Mouse (Mus musculus): ENCODE measurements around the gene Cnpy4.

The Cnpy4 gene

DNA sequence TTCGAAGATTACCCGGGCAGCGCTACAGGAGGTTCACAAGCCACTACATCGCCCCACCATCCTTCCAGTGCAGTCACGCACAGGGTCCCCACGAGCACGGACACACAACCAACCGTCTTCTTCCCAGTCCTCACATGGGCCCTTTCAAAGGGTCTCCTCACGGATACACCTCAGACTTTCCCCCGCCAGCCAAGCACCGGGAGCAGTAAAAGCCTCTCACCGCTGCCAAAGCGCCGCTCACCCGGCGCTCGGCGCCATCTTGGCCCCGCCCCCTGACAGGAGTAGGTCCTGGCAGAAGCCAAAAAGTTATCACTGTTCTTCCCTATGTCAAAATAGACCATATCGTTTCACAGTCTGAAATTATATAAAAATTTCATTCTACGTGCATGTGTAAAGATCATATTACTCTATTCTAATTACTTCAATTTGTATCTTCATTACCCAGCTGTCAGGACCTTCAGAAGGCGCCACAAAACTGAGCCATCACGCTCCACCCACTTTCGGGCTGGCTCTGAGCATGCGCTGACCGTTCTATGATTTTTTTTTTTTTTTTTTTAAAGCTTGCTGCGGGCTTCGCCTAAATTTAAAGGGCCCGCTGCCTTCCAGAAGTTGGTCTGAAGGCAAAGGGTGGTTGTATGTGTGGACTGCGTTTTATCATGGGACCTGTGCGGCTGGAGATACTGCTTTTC lies at the start of gene Cnpy4, which contains the start of gene Taf6:
Gene Cnpy4 (plus strand): TSS at position 536 of the 689 bp plus-strand sequence.
Gene Taf6 (minus strand): TSS at position 502 of the 689 bp plus-strand sequence.
- peak; percentile 86 for DNase-seq

DNA sequence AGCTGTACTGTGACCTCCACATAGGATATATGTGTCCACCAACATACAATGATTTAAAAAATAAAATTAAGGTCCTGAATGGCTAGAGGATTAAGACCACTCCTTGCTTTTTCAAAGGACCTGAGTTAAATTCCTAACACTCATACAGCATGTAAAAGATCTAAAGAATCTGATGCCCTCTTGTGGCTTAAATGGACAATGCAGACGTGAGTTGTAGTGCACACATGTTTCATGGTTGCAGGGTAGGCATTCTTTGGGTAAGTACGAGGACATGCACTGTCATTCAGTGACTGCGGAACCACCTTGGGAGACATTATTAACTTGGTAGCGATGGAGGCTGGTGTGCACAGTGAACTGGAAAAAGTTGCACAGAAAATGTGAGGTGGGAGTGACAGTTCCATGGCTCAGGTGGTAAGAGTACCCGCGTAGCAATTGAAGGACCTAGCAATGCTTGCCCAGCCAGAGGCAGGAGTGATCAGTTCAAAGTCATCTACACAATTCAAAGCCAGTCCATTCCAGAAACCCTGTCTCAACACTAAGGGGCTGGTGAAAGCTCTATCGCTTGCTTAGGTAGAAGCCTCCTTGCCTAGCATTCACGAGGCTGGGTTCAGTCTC lies 49.2 kb upstream of the Cnpy4 start:
- peak; percentile 43 to 44 for DNase-seq

DNA sequence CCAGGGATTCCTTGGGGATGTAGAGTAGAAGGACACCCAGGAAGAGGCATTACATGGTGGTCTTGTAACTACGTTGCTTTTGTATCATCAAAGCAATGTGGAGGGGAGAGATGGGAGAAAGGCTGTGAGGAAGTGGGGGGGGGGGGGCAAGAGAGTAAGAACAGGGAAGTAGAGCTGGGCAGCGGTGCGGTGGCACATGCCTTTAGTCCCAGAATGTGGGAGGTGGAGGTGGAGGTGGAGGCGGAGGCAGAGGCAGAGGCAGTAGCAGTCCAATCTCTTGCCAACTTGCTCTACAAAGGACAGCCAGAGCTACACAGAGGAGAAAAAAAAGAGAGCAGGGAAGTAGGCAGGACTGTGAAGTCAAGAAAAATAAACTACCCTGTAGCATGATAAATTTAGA lies 48.7 kb upstream of the Cnpy4 start:
- DNase-seq = no peak

DNA sequence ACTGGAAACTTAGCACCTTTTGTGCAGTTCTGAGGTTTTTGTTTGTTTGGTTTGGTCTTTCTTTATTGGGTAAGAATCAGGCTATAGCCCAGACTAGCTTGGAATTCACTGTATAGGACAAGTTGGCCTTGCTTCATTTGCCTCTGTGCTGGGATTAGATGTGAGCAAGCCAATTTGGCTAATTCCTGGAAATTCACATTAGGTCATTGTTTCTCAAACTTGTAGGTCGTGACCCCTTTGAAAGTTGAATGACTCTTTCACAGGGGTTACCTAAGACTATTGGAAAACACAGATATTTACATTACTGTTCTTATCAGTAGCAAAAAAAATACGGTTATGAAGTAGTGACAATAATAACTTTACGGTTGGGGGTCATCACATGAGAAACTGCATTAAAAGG lies 32.9 kb upstream of the Cnpy4 start:
- DNase-seq = no peak

DNA sequence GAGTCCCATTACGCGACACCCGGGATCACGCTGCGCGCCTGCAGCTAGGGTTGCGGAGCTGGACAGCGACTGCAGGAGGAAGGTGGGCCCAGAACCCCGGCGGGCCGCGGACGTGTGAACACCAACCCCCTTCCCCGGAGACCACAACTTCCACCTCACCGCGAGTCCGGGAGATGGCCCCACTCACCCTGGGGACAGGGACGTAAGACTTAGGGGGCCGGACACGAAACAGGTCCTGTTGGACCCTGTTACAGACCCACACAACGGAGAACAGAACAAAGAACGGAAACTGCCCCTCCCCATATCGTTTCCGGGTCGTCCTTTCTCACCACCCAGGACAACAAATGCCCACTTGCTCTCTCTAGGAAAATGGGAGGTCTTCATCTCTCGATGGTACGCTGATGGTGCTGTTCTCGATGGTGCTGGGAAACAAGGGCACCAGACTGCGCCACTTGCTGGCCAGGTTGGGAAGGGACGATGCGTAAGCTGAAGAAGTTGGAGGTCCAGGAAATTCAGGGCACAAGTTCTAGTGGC lies 31.8 kb upstream of the Cnpy4 start, which contains the start of gene Zfp113:
Gene Zfp113 (minus strand): TSS at position 302 of the 534 bp plus-strand sequence.
- DNase-seq = peak; percentile 82 to 87

DNA sequence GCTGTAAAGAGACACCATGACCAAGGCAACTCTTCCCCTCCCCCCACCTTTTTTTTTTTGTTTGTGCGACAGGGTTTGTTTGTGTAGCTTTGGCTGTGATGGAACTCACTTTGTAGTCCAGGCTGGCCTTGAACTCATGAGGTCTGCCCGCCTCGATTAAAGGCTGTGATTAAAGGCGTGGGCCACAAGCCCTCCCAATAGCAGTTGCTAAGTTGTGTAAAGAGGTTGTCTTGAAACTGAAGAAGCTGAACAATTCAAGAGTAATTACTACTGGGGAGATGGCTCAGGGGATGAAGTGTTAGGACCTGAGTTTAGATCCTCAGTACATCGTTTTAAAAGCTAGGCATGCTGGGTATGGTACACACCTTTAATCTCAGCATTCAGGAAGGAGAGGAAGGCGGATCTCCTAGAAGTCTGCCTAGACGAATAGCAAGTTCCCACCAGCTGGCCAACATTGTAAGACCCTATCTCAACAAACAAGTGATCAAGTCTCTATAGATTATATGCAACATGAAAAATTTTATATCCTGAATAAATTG lies 27.0 kb upstream of the Cnpy4 start:
- DNase-seq = no peak

DNA sequence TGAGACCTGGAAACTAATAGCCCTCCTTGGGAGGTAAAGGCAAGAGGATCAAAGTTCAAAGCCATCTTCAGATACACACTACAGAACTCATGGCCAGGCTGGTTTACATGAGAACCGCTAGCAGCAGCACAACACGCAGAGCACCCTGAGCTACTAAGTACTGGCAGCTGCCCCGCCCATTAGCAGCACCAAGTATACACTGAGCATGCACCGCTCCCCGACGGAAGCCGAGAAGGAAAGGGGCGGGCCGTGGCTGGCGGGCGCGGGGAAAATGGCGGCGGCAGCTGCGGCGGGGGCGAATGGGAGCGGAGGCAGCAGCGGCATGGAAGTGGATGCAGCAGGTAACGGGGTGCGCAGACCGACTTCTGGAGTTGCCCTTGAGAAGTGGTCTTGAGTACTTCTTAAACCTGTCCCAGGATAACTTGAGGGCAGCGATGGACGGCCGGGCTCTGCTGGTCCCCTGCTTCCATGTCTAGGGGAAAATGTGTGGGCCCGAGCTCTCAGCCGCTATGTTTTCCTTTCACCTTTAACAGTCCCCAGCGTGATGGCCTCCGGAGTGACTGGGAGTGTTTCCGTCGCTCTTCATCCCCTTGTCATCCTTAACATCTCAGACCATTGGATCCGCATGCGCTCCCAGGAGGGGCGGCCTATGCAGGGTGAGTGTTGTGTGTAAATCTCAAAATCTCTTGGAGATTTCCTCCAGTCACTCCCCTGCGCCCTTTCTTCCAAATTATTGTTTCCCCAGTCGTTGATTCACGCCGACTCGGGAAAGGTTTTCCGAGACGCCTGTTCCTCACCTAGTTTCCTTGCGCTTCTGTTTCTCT lies 26.2 kb upstream of the Cnpy4 start, which contains the start of gene Cops6:
Gene Cops6 (plus strand): TSS at position 230 of the 824 bp plus-strand sequence.
- DNase-seq = peak; percentile 97

DNA sequence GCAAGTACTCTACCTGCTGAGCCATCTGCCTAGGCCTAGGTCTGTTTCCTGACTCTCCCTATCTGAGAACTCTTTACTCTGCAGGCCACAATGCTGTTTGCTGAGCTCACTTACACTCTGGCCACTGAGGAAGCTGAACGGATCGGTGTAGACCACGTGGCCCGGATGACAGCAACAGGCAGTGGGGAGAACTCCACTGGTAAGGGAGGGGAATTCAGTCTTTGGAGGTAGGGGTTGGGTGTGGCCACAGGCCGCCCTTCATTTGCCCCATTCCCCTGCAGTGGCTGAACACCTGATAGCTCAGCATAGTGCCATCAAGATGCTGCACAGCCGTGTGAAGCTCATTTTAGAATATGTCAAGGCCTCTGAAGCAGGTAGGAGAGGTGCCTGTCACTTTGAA lies 24.2 kb upstream of the Cnpy4 start:
- no peak for DNase-seq

DNA sequence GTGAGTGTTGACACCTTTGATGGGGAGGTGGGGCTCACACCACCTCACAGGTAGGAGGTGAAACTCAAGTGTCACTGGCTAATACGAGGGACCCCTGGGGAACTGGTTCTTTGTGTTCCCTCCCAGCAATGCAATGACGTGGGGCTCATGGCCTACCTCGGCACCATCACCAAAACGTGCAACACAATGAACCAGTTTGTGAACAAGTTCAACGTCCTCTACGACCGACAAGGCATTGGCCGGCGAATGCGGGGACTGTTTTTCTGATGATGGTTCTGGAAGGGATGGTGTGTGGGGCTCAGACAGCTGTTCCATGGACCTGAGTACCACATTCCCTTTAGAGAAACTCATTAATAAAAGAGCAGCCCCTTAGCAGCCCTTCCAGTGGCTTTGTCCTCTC lies 23.7 kb upstream of the Cnpy4 start:
- DNase-seq = no peak

DNA sequence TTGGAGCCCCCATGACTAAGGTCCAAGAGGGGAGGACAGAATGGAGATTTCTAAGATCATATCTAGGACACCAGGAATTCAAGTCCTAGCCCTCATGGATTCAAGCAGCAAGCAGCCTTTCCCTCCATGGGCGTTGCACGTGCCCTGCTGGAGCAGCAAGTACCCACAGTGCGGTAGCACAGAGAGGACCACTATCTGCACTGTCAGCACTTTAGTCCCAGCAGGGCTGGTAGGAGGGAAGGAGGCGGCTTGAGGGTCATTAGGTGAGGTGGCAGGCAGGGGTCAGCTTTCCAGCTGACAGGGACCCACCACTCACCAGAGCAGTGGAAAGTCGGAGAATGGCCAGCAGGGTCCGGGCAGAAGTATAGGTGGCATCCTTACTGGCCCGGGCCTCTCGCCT lies 21.7 kb upstream of the Cnpy4 start:
- no peak for DNase-seq

DNA sequence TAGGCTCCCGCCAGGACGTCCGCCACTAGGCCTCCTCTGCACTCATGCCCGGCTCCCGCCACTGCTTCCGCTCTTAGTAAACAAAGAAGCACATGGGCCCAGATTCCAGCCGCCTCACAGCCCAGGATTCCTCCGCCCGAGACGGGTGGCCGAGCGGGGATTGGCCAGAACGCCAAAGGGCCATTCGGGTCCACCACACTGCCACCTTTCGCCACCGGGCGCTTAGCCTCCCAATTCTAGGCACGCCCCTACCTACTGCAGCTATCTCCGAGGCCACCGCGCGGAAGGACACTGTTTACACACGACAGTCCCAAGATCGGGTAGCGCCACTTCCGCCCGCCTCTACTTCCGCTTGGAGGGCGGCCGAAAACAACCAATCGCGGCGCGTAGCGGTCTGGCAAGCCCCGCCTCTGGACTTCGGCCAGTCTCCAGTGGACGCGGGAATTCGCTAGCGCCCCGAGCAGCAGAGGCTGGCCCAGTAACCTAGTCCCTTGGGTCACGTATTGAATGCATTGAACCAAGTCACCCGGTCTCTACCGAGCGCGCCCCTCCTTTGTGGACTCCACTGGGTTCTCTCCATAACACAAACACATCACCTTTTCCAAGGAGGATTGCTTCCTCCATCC lies 16.2 kb upstream of the Cnpy4 start:
- peak; percentile 90 to 93 for DNase-seq

DNA sequence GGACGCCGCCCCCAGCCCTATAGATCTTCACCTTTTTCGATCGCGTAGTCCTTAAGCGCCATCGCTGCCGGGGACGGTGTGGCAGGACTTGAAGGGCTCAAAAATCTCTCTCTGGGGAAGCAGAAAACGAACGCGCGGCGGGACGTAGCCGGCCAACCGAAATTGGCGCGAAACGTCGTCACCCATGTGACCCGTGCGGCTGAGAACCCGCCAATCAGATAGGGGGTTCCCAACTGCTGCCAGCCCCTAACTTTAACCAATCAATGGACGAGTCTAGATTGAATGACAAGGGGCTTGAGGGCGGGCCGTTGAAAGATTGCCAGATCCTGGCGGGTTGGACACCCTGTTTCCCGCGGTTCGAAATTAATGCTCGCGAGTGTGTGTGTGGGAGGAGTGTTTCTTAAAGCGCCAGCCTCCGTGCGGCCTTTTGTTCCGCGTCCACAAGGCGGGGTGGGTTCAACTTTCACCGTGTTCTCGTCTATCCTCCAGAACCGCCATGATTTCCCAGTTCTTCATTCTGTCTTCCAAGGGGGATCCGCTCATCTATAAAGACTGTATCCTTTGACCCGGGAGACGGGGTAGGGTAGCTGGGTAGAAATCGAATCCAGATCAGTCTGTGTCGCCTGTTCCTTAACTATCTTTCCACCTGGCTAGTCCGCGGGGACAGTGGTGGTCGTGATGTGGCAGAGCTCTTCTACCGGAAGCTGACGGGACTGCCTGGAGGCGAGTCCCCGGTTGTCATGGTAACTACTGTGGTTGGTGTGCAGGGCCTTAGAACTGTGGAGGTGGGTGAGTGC lies 15.4 kb upstream of the Cnpy4 start, which contains the start of the genes Ap4m1 and Mcm7:
Gene Ap4m1 (plus strand): TSS at position 308 of the 797 bp plus-strand sequence.
Gene Mcm7 (minus strand): TSS at position 728 of the 797 bp plus-strand sequence.
- DNase-seq = peak; percentile 90 to 93

DNA sequence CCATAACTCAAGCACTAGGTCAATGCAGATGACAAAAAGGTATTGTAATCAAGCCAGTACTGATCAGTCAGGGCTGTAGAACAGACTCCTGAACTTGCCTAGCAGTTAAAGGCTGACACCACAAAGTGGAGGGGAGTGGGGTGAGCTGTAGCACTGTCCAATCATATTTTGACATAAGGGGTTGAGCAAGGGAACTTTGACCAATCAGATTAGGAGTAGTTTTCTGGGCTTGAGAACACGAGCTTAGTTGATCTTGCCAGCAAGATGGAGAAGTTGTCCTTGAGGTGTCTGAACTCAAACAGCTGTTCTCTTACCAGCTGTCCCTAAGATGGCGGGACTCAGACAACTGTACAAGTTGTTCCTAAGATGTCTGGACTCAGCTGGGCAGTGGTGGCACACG lies 14.1 kb upstream of the Cnpy4 start:
- DNase-seq = no peak

DNA sequence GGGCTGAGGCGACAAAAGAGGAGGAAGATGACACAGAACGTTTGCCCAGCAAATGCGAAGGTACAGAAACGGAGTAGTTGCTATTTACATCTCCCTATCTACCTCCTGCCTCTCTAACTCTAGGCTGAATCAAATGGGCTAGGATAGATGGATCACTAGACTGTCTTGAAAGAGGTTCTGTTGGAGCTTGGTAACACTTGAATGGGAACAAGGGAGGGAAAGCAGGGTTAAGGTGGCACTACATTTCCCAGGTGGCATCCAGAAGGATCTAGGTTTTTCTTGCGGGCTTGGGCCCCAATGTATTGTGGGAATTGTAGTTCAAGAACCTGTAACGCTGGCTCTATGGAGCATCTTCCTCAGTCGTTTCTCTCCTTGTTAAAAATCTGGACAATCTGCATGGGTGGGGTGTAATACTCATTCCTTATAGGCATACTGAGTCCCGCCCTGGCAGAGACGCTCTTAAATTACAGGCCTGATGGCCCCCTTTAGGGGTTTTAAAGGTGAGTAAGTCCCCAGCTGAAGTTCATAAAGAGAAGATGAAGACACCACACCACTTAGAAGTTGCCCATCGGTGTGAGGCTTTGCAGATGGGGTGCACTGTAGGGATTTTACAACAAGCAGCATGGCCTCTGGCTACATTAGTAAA lies 499 bp downstream of the Cnpy4 start:
- DNase-seq = peak; percentile 72 to 74

DNA sequence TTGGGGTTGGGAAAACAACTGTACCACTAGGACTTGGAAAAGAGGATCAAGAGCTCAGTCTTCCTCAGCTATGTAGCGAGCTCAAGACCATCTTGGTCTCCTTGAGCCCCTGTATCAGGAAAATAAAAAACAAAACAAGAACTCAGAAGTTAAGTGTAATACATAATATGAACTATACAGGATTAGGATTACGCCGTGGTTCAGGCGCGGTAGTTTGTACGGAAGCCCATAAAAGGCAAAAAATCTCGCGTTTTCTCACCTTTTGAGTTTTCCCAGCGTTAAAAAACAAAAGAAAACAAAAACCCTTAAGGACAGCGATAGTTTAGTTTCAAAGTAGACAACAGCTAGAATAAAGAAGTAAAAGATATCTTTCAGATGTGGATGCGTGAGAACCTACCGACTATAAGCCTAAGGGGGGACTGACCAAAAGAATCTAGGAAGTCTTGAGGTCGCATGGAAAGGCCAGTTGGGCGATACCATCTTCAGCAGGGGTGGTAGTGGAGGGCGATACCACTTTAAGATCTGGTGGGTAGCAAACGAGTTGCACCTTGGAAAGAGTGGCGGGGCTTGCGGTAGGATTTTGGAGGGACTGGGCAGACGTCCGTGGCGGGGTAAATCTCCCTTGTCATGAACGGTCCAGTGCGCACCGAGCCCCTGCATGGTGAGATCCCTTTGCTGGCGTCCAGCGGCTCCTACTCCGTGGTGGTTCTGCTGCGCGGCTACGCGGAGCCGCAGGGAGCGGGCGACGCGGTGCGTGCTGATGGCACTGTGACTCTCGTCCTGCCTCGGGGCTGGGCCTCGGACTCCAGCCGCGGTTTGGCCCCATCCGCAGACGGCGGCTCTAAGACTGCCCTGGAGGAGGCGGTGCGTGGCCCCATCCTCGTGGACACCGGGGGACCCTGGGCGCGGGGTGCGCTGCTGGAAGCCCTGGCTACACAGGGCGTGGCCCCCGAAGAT lies 6.8 kb downstream of the Cnpy4 start, which contains the start of gene Mblac1:
Gene Mblac1 (plus strand): TSS at position 544 of the 957 bp plus-strand sequence.
- DNase-seq = peak; percentile 79

DNA sequence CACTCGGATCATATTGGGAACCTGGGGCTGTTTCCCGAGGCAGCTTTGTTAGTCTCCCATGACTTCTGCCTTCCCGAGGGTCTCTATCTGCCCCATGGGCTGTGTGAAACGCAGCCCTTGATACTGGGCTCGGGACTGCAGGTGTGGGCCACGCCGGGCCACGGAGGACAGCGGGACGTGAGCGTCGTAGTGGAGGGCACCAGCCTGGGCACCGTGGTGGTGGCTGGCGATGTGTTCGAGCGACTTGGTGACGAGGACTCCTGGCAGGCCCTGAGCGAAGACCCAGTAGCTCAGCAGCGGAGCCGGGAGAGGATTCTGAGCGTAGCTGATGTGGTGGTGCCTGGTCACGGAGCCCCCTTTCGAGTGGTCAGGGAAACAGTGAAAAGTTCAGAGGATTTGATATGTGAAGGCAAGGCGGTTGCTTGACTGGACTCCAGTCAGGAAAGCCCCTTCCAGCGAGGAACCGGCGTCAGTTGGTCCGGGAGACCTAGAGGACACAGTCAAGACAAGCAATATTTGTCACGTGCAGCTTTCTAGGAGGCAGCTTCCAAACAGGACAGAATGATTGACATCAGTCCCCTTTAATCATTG lies 7.6 kb downstream of the Cnpy4 start:
- DNase-seq = peak in 1 of 2 experiments; percentile 17

DNA sequence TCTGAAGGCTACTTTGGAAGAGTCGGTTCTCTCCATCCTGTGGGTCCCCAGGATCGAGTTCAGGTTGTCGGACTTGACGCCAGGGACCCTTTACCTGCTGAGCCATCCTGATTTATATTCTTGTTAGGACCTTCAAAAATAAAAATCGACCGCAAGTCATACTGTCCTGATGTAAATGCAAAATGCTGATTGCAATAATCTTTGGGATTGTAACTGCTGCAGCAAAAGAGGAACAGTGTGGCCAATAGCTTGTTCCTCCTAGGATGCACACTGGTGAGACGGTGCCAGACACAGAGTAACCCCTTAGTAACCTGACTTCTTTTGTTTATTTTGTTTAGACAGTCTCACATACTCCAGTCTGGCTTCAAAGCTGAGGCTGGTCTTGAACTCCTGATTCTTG lies 8.2 kb downstream of the Cnpy4 start:
- no peak for DNase-seq

DNA sequence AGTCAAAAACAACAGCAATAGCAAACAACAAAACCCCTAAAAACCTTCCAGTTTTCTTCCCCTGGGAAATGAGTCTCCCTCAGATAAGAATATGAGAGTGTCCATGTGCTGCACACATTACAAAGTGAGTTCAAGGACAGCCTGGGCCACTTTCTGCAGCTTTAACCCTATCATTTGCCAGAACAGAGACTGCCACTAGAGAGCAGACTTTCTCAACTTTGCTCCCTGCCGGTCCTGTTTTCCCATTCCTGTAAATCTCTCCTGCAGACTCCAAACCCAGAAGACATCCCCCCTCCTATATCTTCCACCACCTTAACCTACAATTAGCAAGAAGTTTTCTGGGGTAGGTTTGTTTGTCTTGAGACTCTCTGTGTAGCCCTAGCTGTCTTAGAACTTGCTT lies 12.3 kb downstream of the Cnpy4 start:
- no peak for DNase-seq

DNA sequence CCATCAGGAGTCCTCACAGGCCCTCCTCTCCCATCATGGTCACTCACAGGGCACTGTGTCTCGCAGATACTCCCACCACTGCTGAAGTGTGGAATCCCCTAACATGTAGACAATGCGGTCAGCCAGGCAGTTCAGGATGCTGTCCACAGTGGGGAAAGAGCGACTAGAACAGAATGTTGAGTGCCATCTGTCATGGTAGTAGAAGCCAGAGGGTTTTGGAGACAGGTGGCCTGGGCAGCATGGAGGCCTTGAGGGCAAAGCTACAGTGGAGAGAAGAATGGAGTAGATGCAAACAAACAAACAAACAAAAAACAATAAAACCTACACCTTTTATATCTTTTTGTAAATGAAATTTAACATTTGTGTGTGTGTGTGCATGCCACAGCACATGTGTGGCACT lies 14.8 kb downstream of the Cnpy4 start:
- no peak for DNase-seq

All from B cell, adult 2 months (primary cell).